Mouse (Mus musculus): ENCODE measurements at regions not wholly inside any gene's neighbourhood (a gene's known extent, or its start where the extent isn't known, plus 50 kb on each side); places are given as distances from the start of the nearest gene placed in this dataset.

GRCm38 (mm10) chr4:80631441-80631840, 202.5 kb upstream of the Tyrp1 start:
- Histone ChIP-seq H3K27ac (no peak overlapping the region), H3K9me3 (no peaks in the 10 kb centered on the region), H3K36me3 (replicated peaks) (no peaks in the 10 kb centered on the region), H3K4me1 (no peaks in the 10 kb centered on the region), H3K27me3 (ENCODE audit: poor library complexity, severe bottlenecking) (no peaks in the 10 kb centered on the region), H3K4me3 (no peak overlapping the region)
- WGBS: 84% methylated on average over 4 of the region's 4 CpGs
- DNase-seq (ENCODE audit: extremely low spot score, low spot score): no peak

DNA sequence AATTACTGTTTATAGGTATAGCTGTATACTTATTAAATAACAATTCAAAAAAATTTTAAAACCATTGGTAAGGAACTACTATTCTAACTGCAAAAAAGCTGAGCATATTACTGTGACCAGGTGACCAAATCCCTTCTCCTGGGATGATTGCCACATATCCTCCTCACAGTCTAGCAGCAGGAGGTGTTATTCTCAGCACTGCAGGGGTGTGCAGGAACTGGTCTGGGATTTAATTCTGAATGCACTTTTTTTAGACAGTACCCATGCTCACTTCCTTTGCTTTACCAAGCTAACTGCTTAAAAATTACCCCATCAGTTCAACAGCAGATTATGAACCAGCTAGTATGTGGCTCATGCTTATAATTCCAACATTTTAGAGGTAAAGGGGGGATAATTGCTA, 195.5 kb upstream of the Tyrp1 start:
- H3K4me3 ChIP-seq: no peak overlapping the region
- DNase-seq (ENCODE audit: extremely low spot score, low spot score): no peak
- H3K27me3 ChIP-seq (ENCODE audit: poor library complexity, severe bottlenecking): no peaks in the 10 kb centered on the region
- no peak overlapping the region for H3K27ac ChIP-seq
- H3K36me3 ChIP-seq (replicated peaks): no peaks in the 10 kb centered on the region
- no peaks in the 10 kb centered on the region for H3K9me3 ChIP-seq
- no peaks in the 10 kb centered on the region for H3K4me1 ChIP-seq

All from forebrain, embryonic 10.5 days (tissue).